Mouse (Mus musculus) G1E (cell line): ENCODE measurements around the gene Sema3a.

ENCODE experiments used
- CTCF ChIP-seq: IDR thresholded peaks from 2 replicates; pipeline ENCODE4 v1.5.1; 2012; ENCODE audit warnings: low read depth, low read length, inconsistent platforms, mixed read lengths
- GATA1 ChIP-seq: IDR thresholded peaks from 2 replicates; pipeline ENCODE4 v1.6.1; 2012; ENCODE audit warnings: borderline replicate concordance, low read length, inconsistent platforms, mixed read lengths
- GATA2 ChIP-seq: IDR thresholded peaks from 2 replicates; pipeline ENCODE4 v1.6.1; 2012; ENCODE audit warnings: low read depth, low read length, inconsistent platforms, borderline replicate concordance
- POLR2AphosphoS5 ChIP-seq: IDR thresholded peaks from 2 replicates; pipeline ENCODE4 v1.6.1; 2012; ENCODE audit warnings: low read depth, low read length, inconsistent platforms; ENCODE audit not compliant: insufficient replicate concordance
- TAL1 ChIP-seq: conservative IDR thresholded peaks from 2 replicates; pipeline ENCODE4 v1.6.1; 2012; ENCODE audit warnings: low read depth, low read length, inconsistent platforms, mixed read lengths

DNA sequence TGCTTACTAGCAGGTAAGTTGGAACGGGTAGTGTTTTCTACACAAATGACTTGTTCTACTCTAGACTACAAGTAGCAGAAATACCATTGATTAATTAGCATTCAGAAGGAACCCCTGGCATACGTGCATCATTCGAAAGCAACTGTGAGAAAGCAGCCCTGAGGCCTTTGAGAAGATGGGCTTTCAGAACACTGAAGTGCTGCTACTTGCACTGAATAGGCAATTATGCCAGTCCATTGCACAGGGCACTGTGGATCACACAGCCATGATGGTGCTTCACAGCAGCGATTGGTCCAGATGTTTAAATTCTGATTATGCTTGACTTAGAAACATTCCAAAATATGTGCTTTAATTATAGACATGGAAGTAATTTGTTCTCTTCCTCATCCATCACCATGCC, 187.5 kb downstream of the Sema3a start:
- no peak for TF ChIP-seq TAL1
- no peak for TF ChIP-seq CTCF
- no peak for TF ChIP-seq GATA1
- no peak for TF ChIP-seq GATA2
- no peak for TF ChIP-seq POLR2AphosphoS5
